Mouse (Mus musculus) urinary bladder, adult 2 months (tissue): ENCODE data around the gene Nprl2. TPM values are rescaled to one million over a fixed set of nuclear protein-coding genes. Genes with fewer than 3 reads are reported as not detected.

ENCODE experiments used
- DNase-seq: peaks from one replicate; pipeline ENCODE4 v3.0.0; 2022; ENCODE audit warnings: low spot score
- polyA plus RNA-seq: library from polyadenylated mRNA; depleted of rRNA; stranded (reverse); fragments of >200 nt; gene quantifications from 2 replicates; pipeline ENCODE4 v1.2.3, GENCODE M21; 2012

The Nprl2 gene
- polyA plus RNA-seq, 1 experiment, result 35.2 TPM

- DNase-seq, result no peak
Measured at GRCm38 (mm10) chr9:107534408-107535202, 7.4 kb upstream of the Nprl2 start.

- DNase-seq, result no peak
Measured at GRCm38 (mm10) chr9:107538231-107538630, 3.8 kb upstream of the Nprl2 start.

GRCm38 (mm10) chr9:107538711-107539110 lies 3.3 kb upstream of the Nprl2 start:
- DNase-seq, result no peak

GRCm38 (mm10) chr9:107539940-107540339 lies 2.1 kb upstream of the Nprl2 start:
- DNase-seq, result no peak

GRCm38 (mm10) chr9:107540420-107540819 lies 1.6 kb upstream of the Nprl2 start:
- DNase-seq, result no peak

- DNase-seq, result no peak
Measured at GRCm38 (mm10) chr9:107541005-107541404, 1.0 kb upstream of the Nprl2 start.

- DNase-seq, result no peak
Measured at GRCm38 (mm10) chr9:107542352-107542686, 293 bp downstream of the Nprl2 start.

- no peak for DNase-seq
Measured at GRCm38 (mm10) chr9:107542721-107543120, 695 bp downstream of the Nprl2 start.

- no peak for DNase-seq
Measured at GRCm38 (mm10) chr9:107543299-107543698, 1.3 kb downstream of the Nprl2 start.

GRCm38 (mm10) chr9:107544196-107544700 lies 2.2 kb downstream of the Nprl2 start:
- DNase-seq, result no peak

- no peak for DNase-seq
Measured at GRCm38 (mm10) chr9:107544729-107545128, 2.7 kb downstream of the Nprl2 start.

- DNase-seq, result no peak
Measured at GRCm38 (mm10) chr9:107545199-107545598, 3.2 kb downstream of the Nprl2 start.

GRCm38 (mm10) chr9:107545602-107546001 lies 3.6 kb downstream of the Nprl2 start:
- DNase-seq, result no peak

- no peak for DNase-seq
Measured at GRCm38 (mm10) chr9:107547026-107547425, 5.0 kb downstream of the Nprl2 start, which contains the start of gene Zmynd10. Gene Zmynd10, plus strand, starts transcription at chr9:107547298.

GRCm38 (mm10) chr9:107547957-107548356 lies 5.9 kb downstream of the Nprl2 start:
- no peak for DNase-seq

- no peak for DNase-seq
Measured at GRCm38 (mm10) chr9:107548820-107549219, 6.8 kb downstream of the Nprl2 start.

GRCm38 (mm10) chr9:107549297-107550074 lies 7.5 kb downstream of the Nprl2 start:
- DNase-seq, result no peak

- no peak for DNase-seq
Measured at GRCm38 (mm10) chr9:107550491-107551116, 8.6 kb downstream of the Nprl2 start.

- DNase-seq, result no peak
Measured at GRCm38 (mm10) chr9:107551117-107551889, 9.3 kb downstream of the Nprl2 start, which contains the start of gene Rassf1. Gene Rassf1, plus strand, starts transcription at chr9:107551555.

GRCm38 (mm10) chr9:107551890-107552355 lies 9.9 kb downstream of the Nprl2 start:
- DNase-seq, result no peak

GRCm38 (mm10) chr9:107552690-107553393 lies 10.8 kb downstream of the Nprl2 start:
- DNase-seq, result no peak
